Mouse (Mus musculus) ovary, postnatal 14 days (tissue): ENCODE data around the gene Dgkz.

Experiments used
- DNase-seq: peaks from one replicate; pipeline ENCODE4 v3.0.0; 2022; ENCODE audit warnings: low spot score

Dgkz gene

DNA sequence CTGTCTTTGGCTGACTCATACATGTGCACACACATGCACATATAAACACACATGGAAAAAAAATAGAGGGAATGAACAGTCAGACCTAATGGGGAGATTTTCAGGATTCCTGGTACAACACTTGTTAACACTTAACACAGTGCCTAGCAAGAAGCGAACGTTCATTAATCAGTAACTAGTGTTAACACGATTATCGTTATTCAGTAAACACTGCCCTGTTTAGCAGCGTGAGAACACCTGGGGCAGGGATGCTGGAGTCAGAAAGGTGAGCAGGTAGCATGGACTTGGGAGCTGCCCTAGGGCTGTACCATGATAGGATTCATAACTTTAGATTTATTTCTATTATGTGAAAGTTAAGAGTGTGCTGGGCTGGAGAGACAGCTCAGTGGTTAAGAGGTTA, 20.3 kb upstream of the Dgkz start:
- no peak for DNase-seq

DNA sequence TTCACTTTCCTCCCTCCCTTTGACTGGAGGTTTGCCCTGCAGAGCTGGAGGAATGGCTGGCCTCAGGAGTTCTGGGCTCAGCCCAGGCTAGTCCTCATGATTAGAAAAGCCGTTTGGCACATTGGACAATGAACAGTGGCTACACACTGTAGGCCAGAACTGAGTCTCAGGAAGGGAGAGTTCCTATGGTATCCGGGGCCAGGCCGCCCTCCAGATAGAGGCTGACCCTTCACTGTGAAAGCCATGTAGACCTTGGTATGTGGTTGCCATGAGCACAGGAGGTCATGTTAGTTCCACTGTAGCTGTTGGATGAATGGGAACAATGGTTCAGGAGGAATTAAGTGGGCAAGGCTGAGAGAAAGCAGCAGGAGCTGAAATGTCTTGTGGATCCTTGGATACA, 17.7 kb upstream of the Dgkz start:
- DNase-seq: no peak

DNA sequence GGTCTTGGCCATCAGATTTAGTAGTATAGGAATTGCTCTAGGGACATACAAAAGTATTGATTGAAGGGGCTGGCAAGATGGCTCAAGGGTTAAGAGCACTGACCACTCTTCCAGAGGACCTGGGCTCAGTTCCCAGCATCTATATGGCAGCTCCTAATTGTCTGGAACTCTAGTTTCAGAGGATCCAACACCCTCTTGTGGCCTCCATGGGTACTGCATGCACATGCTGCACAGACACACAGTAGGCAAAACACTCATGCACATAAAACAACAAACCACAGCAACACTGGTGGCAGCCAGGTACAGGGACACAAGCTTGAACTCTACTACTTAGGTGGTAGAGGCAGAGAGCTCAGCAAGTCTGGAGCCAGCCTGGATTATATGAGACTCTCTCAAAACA, 14.1 kb upstream of the Dgkz start:
- no peak for DNase-seq

DNA sequence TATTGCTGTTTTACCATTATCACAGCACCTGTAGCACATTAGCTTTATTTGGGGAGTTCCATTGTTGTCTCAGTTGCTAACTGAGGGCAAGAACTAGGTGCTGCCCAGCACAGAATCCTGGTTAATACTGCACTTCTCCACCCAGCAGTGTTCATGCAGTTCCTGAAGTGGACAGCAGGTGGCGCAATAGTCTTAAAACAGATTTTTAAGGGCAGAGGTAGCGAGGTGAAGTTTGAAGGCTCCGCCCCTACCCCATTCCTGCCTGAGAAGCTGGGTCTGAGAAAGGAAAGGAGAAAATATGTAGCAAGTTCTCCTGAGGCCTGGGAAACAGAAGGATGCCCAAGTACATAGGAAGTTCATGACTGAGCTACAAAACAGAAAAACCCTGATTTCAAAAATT, 11.9 kb upstream of the Dgkz start:
- DNase-seq: peak; percentile 89

DNA sequence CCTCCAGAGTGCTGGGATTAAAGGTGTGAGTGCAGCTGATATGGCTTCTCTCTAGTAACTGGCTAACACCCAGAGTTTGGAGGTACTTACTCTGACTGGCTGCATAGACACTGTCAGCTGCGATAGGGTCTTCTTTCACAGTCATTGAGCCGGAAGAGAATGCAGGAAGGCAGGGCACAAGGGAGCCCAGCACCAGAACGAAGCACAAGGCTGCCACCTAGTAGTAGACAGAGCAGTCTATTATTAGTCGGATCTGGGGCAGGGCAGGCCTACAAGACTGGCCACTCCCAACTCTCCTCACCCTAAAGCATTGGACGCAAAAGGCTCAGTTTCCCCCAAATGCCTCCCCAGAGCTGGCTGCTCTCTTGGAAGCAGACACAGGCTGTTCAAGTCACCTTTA, 10.4 kb upstream of the Dgkz start:
- DNase-seq: no peak

DNA sequence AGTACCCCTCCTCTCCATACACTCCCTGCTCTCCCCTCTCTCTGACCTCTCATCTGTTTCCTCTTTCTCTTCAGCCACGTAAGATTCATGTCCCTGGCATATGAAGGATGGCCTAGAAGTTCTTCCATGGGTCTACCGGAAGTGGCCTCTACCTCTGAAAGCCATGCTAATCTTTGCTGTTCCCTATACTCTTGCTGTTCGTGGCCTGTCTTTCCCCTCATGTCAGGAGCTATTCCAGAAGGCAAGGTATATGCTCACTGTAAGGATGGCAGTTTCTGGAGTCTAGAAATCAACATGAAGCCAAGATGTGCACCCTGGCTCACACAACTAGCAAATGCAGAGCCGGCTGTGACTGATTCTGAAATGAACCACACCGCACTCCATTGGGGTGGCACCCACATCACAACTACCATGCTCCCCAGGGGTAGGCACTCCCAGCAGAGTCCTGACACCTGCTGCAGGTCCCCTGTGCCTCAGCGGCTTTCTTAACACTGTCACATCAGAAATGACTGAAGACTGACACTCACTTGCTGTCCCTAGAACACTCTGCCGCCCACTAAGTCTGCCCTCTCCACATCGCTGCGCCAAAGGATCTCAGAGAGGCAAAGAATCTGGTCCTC, 9.4 kb upstream of the Dgkz start:
- no peak for DNase-seq

DNA sequence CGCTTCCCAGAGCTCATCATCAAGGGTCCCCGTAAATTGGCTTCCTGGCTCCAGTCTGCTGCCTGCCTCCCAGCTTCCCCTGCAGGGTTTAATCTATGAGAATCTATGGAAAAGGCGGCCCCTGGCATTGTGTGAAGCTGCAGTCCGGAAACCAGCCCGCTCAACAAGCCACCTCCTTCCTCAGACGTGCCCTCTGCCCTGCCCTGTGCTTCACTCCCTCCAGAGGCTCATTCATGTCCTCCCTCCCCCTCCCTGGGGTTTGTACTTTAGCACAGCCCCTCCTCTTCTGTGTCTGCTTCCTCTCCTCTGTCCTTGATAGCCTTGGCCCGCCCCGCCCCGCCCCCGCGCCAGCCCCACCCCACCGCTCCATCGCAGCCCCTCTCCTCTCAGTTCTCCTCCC, 8.8 kb upstream of the Dgkz start:
- no peak for DNase-seq

DNA sequence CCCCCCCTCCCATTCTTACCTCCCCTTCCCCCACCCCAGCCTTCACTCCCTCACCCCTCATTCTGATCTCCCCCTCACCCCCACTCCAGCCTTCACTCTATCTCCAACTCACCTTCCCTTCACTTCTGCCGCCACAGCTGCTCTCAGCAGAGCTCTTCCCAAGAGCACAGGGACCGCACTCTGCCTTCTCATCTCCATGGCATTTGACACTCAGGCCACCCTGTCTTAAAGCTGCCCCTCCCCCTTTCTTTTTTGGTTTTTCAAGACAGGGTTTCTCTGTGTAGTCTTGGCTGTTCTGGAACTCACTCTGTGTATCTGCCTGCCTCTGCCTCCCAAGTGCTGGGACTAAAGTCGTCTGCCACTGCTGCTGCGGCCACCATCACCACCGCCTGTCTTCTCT, 5.2 kb upstream of the Dgkz start:
- DNase-seq: no peak

DNA sequence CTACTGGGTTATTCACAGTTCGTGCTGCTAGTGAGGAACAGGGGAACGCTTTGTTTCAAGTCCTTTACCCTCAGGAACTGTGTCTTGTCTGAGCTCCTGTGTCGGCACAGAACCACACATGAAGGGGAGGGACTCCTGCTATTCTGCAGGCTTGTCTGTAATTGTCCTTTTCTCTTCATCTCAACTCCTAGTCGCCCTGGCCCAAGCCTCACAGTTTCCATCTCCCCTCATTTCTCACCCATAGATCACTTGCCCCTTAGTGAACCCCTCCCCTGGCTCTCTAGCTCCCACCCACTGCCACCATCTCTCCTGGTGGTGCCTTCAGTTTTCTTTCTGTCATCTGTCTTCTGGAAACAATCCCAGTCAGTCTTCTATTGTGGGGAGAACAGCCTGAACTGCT, 4.6 kb upstream of the Dgkz start:
- DNase-seq: no peak

DNA sequence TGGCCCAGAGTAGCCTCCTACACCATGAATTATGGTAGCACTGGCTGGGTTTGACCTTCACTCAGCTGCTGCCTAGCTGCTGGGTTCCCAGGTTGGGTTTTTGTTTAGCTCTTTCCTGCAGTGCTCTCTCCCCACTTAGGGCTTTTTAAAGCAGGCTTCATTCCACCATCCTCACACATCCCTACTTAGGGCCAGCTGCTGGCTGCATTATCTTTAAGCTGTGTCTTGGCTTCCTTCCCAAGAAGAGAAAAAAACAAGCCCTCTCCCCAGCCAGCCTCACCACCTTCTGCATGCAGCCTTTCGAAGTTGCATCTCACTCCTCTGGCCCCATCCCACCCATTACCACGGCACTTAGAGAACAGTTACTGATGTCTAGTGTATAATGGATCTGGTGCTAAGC, 2.9 kb upstream of the Dgkz start:
- no peak for DNase-seq

DNA sequence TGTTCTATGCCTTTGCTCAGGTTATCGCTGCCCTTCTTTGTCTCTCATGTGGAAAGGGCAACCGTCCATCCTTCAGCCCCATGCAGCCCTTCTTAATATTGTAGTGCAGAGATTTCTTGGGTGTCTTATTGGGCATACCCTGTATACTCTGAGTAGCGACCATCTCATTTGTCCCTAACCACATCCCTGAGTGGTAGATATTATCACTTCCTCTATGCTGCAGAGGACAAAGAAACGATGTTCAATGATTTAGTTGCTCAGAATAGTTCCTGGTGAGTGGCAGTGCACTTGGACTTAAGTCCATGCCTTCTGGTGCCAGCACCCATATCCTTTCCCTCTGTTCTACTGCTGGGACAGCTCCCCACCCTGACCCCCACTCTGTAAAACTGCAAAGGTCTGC, 2.3 kb upstream of the Dgkz start:
- DNase-seq: no peak

DNA sequence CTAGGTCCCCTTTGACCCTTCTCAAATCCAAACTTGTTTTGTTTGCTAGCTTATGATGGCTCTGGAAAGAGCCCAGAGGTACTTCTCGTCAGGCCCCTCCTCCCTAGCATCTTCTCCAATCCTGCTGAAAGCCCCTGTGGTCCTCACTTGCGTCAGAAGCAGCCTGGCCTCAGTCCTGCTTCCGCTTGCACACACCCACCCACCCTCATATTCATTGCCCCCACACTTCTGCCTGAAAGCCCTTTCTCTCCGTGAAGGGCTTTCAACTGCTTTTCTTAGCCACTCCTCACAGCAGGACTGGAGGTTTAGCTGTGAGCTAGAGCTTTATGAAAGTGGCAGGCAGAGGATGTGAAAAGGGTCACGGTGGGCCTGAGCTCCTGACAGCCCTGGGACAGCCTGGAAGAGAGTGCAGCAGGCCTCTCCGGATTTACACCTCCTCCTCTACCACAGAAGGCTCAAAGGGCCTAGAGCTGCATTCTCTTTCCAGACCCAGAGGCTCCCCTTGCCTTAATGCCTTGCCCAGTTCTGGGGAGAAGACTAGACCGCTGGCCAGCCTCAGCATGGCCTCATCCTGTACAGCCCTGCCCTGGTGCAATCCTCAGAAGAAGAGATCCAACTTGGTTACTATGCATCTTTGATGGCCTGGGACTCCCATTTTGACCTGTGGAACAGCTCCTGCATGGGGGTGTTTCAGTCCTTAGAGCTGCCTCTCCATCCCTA, 2.1 kb downstream of the Dgkz start:
- DNase-seq: no peak

DNA sequence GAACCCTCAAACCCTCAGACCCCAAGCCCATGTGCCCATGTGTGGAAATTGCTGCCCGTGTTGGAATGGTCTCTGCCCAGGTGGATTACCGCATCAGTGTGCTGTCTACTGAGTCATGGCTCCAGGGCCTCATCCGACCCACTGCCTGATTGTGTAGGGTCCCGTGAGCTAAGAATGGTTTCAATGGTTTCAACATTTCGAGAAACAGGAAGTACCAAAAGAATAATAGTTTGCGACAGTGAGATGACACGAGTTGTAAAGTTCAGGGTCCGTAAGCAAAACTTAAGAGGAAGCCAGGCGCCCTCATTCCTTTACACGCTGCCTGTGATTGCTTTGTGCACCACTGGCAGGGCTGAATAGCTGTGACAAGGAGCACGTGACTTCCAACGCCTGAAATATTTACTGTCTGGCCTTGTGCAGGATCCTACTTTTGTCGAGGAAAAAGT, 3.5 kb downstream of the Dgkz start:
- no peak for DNase-seq

DNA sequence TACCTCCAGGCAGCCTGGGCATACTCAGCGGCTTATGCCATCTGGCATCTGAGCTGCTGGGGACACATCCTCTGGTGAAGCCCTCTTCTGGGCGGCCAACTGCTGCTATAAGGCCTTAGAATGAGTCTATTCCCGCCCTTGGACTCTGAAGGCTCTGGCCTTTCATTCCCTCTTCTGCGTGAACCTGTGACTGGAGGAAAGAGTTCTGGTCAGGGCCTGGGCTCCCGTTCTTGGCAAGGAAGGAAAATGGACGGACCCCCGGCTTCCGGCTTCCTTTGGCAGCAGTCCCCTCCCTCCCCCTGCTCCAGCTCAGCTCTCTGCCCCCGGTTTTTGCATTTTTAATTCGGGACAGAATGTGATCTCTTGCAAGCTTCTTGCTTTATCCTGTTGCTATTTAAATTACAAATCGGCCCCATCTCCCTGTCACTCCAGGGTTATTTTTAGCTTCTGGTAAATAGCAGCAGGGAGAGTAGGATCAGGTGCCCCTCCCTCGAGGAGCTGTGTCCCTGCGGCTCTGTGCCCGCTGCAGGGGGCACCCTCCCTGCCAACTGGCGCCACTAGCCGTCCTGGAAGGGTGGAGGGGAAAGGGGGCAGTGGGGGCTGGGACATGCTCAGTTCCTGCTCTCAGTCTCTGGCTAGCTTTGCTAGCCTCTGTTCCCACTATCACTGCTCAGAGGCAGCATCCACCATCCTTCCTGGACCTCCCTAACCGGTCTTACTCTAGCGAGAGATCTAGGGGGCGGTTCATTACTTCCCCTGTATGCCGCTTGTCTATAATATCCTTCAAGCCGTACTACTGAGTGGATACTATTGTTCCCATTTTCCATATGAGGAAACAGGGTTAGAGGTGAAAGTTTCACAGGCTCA, 4.2 kb downstream of the Dgkz start:
- no peak for DNase-seq

DNA sequence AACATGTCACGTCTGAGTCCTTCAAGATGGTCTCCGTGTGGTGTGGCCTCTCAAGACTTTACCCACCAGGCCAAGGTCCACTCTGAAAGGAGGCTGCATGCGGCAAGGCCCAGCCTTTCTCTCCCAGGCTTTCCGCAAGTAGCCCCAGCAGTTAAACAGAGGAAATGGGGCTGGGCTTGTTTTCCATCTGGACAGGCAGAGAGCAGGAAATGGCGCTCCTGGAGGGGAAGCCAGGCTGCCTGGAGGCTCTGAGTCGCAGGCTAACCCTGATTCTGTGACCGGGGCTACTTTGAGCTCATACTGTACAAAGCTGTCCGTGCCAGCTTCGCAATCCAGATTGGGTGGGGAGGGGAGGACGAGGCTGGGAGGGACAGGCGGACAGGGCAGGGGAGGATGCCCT, 7.7 kb downstream of the Dgkz start:
- no peak for DNase-seq

DNA sequence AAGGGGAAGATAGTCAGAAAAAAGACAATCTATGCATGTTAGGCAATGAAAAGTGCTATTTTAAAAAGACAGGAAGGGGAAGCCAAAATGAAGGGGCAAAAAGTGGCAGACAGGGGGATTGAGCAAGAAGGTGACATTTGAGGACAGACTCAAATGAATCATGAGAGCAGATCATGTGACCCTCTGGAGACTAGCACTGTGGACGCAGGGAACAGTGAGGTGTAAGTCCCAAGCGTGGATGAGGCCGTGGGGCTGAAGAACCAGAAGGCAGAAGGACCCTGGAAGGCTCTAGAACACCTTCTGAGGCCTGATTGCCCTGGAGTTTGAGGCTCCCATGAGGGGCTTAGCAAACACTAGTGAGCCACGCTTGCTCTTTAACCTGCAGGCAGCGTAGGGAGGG, 9.3 kb downstream of the Dgkz start:
- no peak for DNase-seq

DNA sequence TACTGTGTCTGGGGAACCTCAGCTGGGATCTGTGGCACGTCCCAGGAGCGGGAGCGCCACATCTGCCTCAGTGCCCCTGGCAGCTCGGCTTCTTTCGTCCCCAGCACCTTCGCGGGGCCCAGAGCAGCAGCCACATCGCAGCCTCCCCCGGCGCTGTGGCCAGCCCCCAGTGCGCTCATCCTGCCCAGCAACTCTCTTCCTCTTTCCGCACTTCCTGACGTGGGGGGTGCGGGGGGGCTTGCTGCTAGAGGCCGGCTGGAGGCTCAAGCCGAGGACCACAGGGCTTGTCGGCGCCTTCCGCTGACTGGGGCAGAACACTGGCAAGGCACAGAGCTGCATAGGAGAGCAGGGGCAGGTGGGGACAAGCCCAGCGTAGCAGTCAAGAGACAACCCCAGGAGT, 10.2 kb downstream of the Dgkz start:
- no peak for DNase-seq

DNA sequence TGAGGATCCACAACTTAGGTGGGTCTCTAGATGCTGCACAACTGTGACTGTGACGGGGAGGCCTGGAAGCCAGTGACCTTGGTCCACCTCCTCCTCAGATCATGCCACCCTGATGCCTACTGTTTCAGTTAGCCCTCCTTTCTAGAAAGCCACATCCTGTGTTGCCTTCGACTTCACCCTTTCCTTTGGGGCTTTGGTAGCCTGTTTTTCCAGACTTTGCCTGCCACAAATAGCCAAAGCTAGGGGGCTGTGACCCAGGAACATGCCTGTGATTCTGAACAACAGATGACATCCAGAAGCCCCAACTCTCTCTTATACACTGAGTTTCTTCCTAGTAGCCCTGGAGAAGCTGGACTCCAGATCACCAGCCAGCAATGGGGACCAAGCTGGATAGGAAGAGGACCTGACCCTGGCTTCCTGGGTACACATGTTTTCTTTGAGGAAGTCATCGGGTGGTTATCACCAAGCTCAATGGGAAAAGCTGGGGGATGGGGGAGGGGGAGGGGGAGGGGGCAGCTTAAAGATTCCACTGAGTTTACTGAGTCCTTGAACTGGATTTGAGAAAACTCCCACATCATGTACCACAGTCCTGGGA, 11.0 kb downstream of the Dgkz start:
- no peak for DNase-seq

DNA sequence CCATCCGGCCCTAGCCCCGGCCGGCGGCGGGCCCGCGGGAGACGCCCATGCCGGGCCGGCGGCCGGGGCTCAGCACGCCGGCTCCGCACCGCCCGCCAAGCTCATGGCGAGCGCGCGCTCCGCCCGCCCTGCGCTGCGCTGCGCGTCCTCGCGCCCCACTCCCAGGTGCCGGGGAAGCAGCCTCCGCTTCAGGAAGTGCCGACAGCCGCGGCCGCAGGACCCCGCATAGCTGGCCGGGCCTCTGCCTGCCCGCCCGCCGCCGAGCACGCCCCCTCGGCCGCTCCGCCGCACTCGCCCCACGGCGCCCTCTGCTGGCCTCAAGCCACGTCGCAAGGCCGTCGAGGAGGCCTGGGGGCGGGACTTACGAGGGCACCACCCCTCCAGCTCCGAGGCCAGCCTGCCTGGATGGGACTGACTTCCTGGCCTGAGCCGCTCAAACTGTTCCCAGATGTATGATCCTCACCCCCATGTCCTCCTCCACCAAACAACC, 12.2 kb downstream of the Dgkz start:
- peak; percentile 99 for DNase-seq

DNA sequence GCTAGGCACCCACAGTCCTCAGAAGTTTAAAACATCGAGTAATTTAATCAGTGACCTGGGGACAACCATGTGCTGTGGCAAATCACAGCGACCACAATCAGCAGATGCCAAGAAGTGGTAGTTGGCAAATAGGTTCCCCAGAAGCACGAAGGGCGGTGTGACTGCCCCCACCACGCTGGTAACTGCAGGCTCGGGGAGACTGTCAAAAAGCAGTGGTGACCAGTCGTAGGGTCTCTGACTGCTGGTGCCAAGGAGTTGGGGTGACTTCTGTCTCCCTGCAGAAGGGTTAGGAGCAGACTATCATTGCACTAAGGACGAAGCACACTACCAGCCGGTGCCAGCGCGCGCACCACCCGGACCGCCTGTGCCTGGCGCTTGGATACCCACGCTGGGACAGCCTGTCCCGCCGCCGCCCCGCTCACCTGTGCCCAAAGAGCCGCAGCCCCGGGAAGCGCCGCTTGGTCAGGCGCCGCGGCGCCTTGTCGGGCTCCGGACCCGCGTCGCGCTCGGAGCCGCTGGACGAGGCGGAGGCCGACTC, 12.7 kb downstream of the Dgkz start:
- no peak for DNase-seq

DNA sequence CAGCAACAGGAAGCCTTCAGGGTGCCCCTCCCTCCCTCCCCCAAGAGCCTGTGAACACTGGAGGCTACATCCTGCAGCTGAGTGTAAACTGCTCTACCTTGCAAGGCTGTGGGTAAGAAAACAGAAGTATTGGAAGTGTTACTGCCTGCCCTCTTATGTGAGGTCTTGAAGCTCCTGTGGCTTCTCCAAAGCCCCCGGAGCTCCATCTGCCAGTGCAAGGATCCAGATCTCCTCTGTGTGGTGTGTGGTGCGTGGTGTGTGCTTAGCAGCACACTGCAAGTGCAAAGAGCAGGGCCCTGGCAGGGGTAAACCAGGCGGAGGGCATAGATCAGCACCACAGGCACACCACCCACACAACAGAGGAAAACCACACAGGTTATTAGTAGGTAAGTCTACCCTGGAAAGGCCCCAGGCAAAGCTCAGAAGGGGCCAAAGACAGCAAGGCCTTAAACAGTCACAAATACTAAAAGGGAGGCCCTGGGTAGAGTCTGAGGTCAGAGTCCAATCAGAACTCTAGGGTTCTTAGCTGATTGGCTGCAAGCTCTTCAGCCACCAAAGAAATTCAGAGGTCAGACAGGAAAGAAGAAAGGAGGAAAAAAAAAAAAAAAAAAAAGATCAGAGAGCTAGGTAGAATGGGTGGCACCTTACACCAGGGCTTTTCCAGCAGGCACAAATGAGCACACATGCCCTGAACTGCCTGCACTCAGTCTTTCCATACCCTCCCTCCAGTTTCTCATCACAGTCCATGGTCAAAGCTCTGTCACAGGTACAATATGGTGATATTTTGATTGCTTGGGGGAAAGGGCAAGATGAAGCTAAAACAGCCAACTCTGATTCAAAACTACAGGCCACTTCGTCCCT, 13.5 kb downstream of the Dgkz start:
- DNase-seq: no peak
